15 mouse cellular contexts compared by ENCODE assay signal in the genomic region with DNA sequence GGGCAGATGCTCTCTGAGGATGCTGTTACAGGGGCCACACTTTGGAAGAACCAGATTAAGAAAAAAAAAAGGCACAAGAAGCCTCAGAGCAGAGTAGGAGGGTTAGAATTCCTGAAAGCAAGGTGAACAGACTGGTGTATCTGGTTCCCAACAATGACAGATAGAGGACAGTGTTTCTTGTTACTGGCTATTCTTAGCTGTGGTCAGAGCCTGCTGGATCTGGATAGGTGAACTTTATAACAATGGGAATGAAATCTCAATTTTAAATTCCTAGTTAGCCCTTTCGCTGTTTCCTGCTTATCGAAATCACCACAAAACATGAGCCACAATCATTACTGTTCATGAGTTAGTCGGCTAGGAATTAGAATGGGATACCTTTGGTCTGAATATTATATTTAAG.
"Had no signal": no experiment of that assay in that cellular context is flagged by ENCODE, and none has a peak within 500 bp of the region (broad histone marks: within the 10 kb centered on the region; RNA-seq: fewer than 3 reads in every experiment).

No protein-coding gene starts in this region.

- H3K27ac ChIP-seq: kidney, embryonic 15.5 days; limb, embryonic 10.5 days; limb, embryonic 13.5 days; liver, embryonic 13.5 days had no signal

- H3K9me3 ChIP-seq: kidney, embryonic 15.5 days; limb, embryonic 10.5 days; limb, embryonic 13.5 days; liver, embryonic 13.5 days had no signal

- H3K9ac ChIP-seq: kidney, embryonic 15.5 days; limb, embryonic 13.5 days; liver, embryonic 13.5 days had no signal

- DNase-seq: kidney, adult 8-10 months; kidney, postnatal 10 days; kidney, postnatal 36 days; layer of hippocampus, postnatal 36 days; liver, embryonic 13.5 days; lung, adult 2 months; lung, postnatal 14 days; lung, postnatal 4 days; midbrain, embryonic 14.5 days; thymus, adult 2 months; thymus, postnatal 14 days had no signal

- H3K36me3 ChIP-seq: kidney, embryonic 15.5 days; limb, embryonic 10.5 days; limb, embryonic 13.5 days; liver, embryonic 13.5 days had no signal

- H3K4me1 ChIP-seq: kidney, embryonic 15.5 days; liver, embryonic 13.5 days had no signal

- H3K4me2 ChIP-seq: kidney, embryonic 15.5 days; limb, embryonic 13.5 days; liver, embryonic 13.5 days; midbrain, embryonic 11.5 days had no signal

- H3K27me3 ChIP-seq: kidney, embryonic 15.5 days; limb, embryonic 13.5 days; liver, embryonic 13.5 days had no signal

- H3K4me3 ChIP-seq: kidney, embryonic 15.5 days; limb, embryonic 10.5 days; limb, embryonic 13.5 days; liver, embryonic 13.5 days had no signal
